Mouse (Mus musculus): Measurements from ENCODE around the gene Kctd13. TPM values are rescaled to one million over a fixed set of nuclear protein-coding genes. Genes with fewer than 3 reads are reported as not detected.

The Kctd13 gene
- polyA plus RNA-seq, 1 experiment from 2014 or later = 35.5 TPM

Other genes starting within 250 kb of the Kctd13 start
- gene Bola2, start 233.5 kb upstream of the Kctd13 start, polyA plus RNA-seq (2016; fragmentation: Nextera tagmentation; extraction: Ambion mirVana) = 208 and 212 TPM in 2 replicates
- gene Slx1b, start 233.1 kb upstream of the Kctd13 start, polyA plus RNA-seq (2016; fragmentation: Nextera tagmentation; extraction: Ambion mirVana) = 15.3 and 16.6 TPM in 2 replicates
- gene Coro1a, start 221.1 kb upstream of the Kctd13 start, polyA plus RNA-seq (2016; fragmentation: Nextera tagmentation; extraction: Ambion mirVana) = 49.2 and 59.5 TPM in 2 replicates
- gene Mapk3, start 169.3 kb upstream of the Kctd13 start, polyA plus RNA-seq (2016; fragmentation: Nextera tagmentation; extraction: Ambion mirVana) = 62.5 and 63.8 TPM in 2 replicates
- gene Gdpd3, start 162.5 kb upstream of the Kctd13 start, polyA plus RNA-seq (2016; fragmentation: Nextera tagmentation; extraction: Ambion mirVana) = 0.55 and 1.3 TPM in 2 replicates
- gene Ypel3, start 151.9 kb upstream of the Kctd13 start, polyA plus RNA-seq (2016; fragmentation: Nextera tagmentation; extraction: Ambion mirVana) = 51.3 and 89.7 TPM in 2 replicates
- gene Tbx6, start 147.4 kb upstream of the Kctd13 start, polyA plus RNA-seq (2016; fragmentation: Nextera tagmentation; extraction: Ambion mirVana) = 0.22 and 0.47 TPM in 2 replicates
- 391 and 411 TPM in 2 replicates for gene Ppp4c, start 136.4 kb upstream of the Kctd13 start, polyA plus RNA-seq (2016; fragmentation: Nextera tagmentation; extraction: Ambion mirVana)
- gene Fam57b, start 131.2 kb upstream of the Kctd13 start, polyA plus RNA-seq (2016; fragmentation: Nextera tagmentation; extraction: Ambion mirVana) = 4.7 and 12.7 TPM in 2 replicates
- not detected in 2 replicates for gene 4930451I11Rik, start 97.2 kb upstream of the Kctd13 start, polyA plus RNA-seq (2016; fragmentation: Nextera tagmentation; extraction: Ambion mirVana)
- gene Doc2a, start 81.5 kb upstream of the Kctd13 start, polyA plus RNA-seq (2016; fragmentation: Nextera tagmentation; extraction: Ambion mirVana) = 4.9 and 5.5 TPM in 2 replicates
- gene Hirip3, start 66.9 kb upstream of the Kctd13 start, polyA plus RNA-seq (2016; fragmentation: Nextera tagmentation; extraction: Ambion mirVana) = 38.7 and 48.1 TPM in 2 replicates
- 102 and 105 TPM in 2 replicates for gene Ino80e, start 66.5 kb upstream of the Kctd13 start, polyA plus RNA-seq (2016; fragmentation: Nextera tagmentation; extraction: Ambion mirVana)
- 56.2 and 56.4 TPM in 2 replicates for gene Taok2, start 44.2 kb upstream of the Kctd13 start, polyA plus RNA-seq (2016; fragmentation: Nextera tagmentation; extraction: Ambion mirVana)
- gene Tmem219, start 6.0 kb upstream of the Kctd13 start, polyA plus RNA-seq (2016; fragmentation: Nextera tagmentation; extraction: Ambion mirVana) = 31.6 and 37.9 TPM in 2 replicates
- gene Asphd1, start 20.7 kb downstream of the Kctd13 start, polyA plus RNA-seq (2016; fragmentation: Nextera tagmentation; extraction: Ambion mirVana) = 0.41 and 1.2 TPM in 2 replicates
- 2.3 and 7.6 TPM in 2 replicates for gene Sez6l2, start 21.7 kb downstream of the Kctd13 start, polyA plus RNA-seq (2016; fragmentation: Nextera tagmentation; extraction: Ambion mirVana)
- 92.5 and 103 TPM in 2 replicates for gene Cdipt, start 47.0 kb downstream of the Kctd13 start, polyA plus RNA-seq (2016; fragmentation: Nextera tagmentation; extraction: Ambion mirVana)
- 0.63 and 1.0 TPM in 2 replicates for gene Cdiptos, start 47.2 kb downstream of the Kctd13 start, polyA plus RNA-seq (2016; fragmentation: Nextera tagmentation; extraction: Ambion mirVana)
- gene Mvp, start 85.7 kb downstream of the Kctd13 start, polyA plus RNA-seq (2016; fragmentation: Nextera tagmentation; extraction: Ambion mirVana) = 5.0 and 6.1 TPM in 2 replicates
- gene Pagr1b, start 87.6 kb downstream of the Kctd13 start, polyA plus RNA-seq (2016; fragmentation: Nextera tagmentation; extraction: Ambion mirVana) = 0.25 and 0.55 TPM in 2 replicates
- gene Pagr1a, start 88.5 kb downstream of the Kctd13 start, polyA plus RNA-seq (2016; fragmentation: Nextera tagmentation; extraction: Ambion mirVana) = 84.3 and 130 TPM in 2 replicates
- 17.6 and 75.1 TPM in 2 replicates for gene Gm42742, start 92.2 kb downstream of the Kctd13 start, polyA plus RNA-seq (2016; fragmentation: Nextera tagmentation; extraction: Ambion mirVana)
- gene Prrt2, start 92.3 kb downstream of the Kctd13 start, polyA plus RNA-seq (2016; fragmentation: Nextera tagmentation; extraction: Ambion mirVana) = 3.3 and 4.4 TPM in 2 replicates
- gene Maz, start 98.2 kb downstream of the Kctd13 start, polyA plus RNA-seq (2016; fragmentation: Nextera tagmentation; extraction: Ambion mirVana) = 66.7 and 83.1 TPM in 2 replicates
- gene Kif22, start 113.6 kb downstream of the Kctd13 start, polyA plus RNA-seq (2016; fragmentation: Nextera tagmentation; extraction: Ambion mirVana) = 161 and 193 TPM in 2 replicates
- gene Zg16, start 158.4 kb downstream of the Kctd13 start, polyA plus RNA-seq (2016; fragmentation: Nextera tagmentation; extraction: Ambion mirVana) = not detected in 2 replicates
- 0.80 and 0.81 TPM in 2 replicates for gene AI467606, start 162.5 kb downstream of the Kctd13 start, polyA plus RNA-seq (2016; fragmentation: Nextera tagmentation; extraction: Ambion mirVana)
- 2.6 and 4.9 TPM in 2 replicates for gene Qprt, start 193.3 kb downstream of the Kctd13 start, polyA plus RNA-seq (2016; fragmentation: Nextera tagmentation; extraction: Ambion mirVana)
- not detected in 2 replicates for gene Spn, start 208.9 kb downstream of the Kctd13 start, polyA plus RNA-seq (2016; fragmentation: Nextera tagmentation; extraction: Ambion mirVana)

All from hindbrain, embryonic 10.5 days (tissue).